Mouse (Mus musculus): ENCODE data around the gene Oasl1. TPM values are rescaled to one million over a fixed set of nuclear protein-coding genes. Genes with fewer than 3 reads are reported as not detected.
A peak's percentile ranks its signal among the peaks of the same experiment; 100 is the strongest.

Gene Oasl1
- polyA plus RNA-seq, 2 experiments = 0.39 to 0.59 TPM

DNA sequence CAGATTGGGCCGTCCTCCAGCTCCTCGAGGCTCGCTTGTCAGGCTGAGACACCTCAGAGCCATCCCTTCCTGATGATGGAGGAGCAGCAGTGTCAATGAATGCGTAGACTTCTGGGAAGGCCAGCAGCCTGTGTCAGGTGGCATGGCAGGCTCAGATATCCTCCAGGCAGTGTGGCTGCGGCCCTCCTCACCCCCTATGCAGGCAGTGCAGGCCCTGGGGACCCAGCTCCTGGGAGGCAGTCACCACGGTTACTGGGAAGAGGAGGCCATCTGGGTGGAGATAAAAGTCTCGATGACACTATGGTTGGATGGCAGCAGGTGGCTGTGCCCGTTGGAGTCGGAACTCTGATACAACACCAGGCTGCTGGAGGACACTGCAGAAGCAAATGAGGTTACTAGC, 26.8 kb downstream of the Oasl1 start:
- no peak overlapping the region for H3K27ac ChIP-seq (replicated peaks; ENCODE audit: low read depth, low read length)
- 0 out of 2 replicates have a peak, but pooled peaks cover 3% of the 10 kb centered on the region for H3K4me1 ChIP-seq (ENCODE audit: control insufficient read depth, insufficient read depth, low read length)
- no peaks in the 10 kb centered on the region for H3K9me3 ChIP-seq (ENCODE audit: control insufficient read depth, low read length)
- WGBS = 84% methylated on average over 7 of the region's 9 CpGs
- H3K9ac ChIP-seq (ENCODE audit: low read depth, low read length, severe bottlenecking) = no peak overlapping the region
- H3K27me3 ChIP-seq (ENCODE audit: control insufficient read depth, insufficient read depth, low read length) = no peaks in the 10 kb centered on the region
- no peak for TF ChIP-seq POLR2A (IDR thresholded peaks at IDR 0.05; ENCODE audit: borderline replicate concordance, extremely low read depth, insufficient read depth, insufficient read length)
- ATAC-seq (ENCODE audit: low FRiP score, low read depth) = peak; percentile 7; the same call in 1 of the 2 replicates
- H3K4me2 ChIP-seq (replicated peaks; ENCODE audit: low read depth, low read length, severe bottlenecking) = no peak overlapping the region
- H3K4me3 ChIP-seq (replicated peaks; ENCODE audit: low read length) = no peak overlapping the region
- H3K36me3 ChIP-seq (ENCODE audit: control insufficient read depth, insufficient read depth, low read length) = peaks cover 51% of the 10 kb centered on the region
- no peak for DNase-seq (ENCODE audit: low spot score)

DNA sequence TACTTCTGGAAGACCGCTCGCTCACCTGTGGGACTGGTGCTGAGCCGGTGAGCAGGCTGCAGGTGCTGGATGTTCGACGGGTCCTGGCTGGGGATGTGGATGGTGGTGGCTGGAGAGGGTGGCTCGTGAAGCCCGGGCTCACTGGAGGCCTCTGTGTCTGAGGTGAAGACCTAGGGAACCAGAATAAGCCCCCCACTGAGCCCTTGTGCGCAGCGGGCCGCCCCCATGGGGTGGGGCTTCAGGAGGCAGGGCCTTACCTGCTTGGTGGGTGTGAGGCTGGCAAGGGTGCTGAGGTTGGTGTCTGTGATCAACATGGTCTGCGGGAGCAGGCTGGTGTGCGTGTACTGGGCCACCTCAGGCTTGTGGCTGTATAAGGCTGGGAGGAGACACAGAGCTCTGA, 27.6 kb downstream of the Oasl1 start:
- H3K9me3 ChIP-seq (ENCODE audit: control insufficient read depth, low read length) = no peaks in the 10 kb centered on the region
- H3K4me3 ChIP-seq (replicated peaks; ENCODE audit: low read length) = no peak overlapping the region
- no peak for DNase-seq (ENCODE audit: low spot score)
- no peak overlapping the region for H3K4me2 ChIP-seq (replicated peaks; ENCODE audit: low read depth, low read length, severe bottlenecking)
- 0 out of 2 replicates have a peak, but pooled peaks cover 3% of the 10 kb centered on the region for H3K4me1 ChIP-seq (ENCODE audit: control insufficient read depth, insufficient read depth, low read length)
- WGBS = 73% methylated on average over 12 of the region's 12 CpGs
- no peaks in the 10 kb centered on the region for H3K27me3 ChIP-seq (ENCODE audit: control insufficient read depth, insufficient read depth, low read length)
- ATAC-seq (ENCODE audit: low FRiP score, low read depth) = no peak
- H3K36me3 ChIP-seq (ENCODE audit: control insufficient read depth, insufficient read depth, low read length) = peaks cover 45% of the 10 kb centered on the region
- TF ChIP-seq POLR2A (IDR thresholded peaks at IDR 0.05; ENCODE audit: borderline replicate concordance, extremely low read depth, insufficient read depth, insufficient read length) = no peak
- H3K27ac ChIP-seq (replicated peaks; ENCODE audit: low read depth, low read length) = no peak overlapping the region
- H3K9ac ChIP-seq (ENCODE audit: low read depth, low read length, severe bottlenecking) = no peak overlapping the region

DNA sequence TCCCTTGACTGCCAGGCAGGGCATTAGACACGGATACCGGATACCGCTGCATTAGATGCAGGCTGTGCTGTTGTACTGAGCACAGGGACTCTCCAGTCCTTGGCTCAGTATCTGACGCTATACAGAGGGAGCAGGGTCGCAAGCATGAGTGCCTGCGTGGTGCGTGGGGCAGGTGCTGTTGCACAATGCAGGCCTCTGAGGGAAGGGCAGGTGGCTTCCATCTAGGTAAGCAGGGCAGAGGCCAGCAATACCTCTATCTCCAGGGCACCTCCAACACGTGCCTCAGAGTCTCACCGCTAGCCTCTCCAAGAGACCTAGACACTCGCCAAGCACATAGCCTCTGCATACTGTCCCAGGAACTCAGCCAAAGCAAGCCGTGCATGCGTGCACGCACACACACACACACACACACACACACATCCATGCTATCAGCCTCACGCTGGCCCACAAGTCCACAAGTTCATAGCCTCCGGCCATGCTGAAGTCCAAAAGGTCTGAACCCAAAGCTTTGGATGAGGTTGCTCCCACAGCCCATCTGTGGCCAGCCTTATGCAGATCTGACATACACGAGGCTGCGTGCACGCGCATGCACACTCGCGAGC, 28.3 kb downstream of the Oasl1 start:
- WGBS = 81% methylated on average over 21 of the region's 21 CpGs
- Histone ChIP-seq H3K9ac (ENCODE audit: low read depth, low read length, severe bottlenecking) (no peak overlapping the region), H3K4me1 (ENCODE audit: control insufficient read depth, insufficient read depth, low read length) (0 out of 2 replicates have a peak, but pooled peaks cover 3% of the 10 kb centered on the region), H3K9me3 (ENCODE audit: control insufficient read depth, low read length) (no peaks in the 10 kb centered on the region), H3K27me3 (ENCODE audit: control insufficient read depth, insufficient read depth, low read length) (no peaks in the 10 kb centered on the region), H3K27ac (replicated peaks; ENCODE audit: low read depth, low read length) (no peak overlapping the region), H3K36me3 (ENCODE audit: control insufficient read depth, insufficient read depth, low read length) (peaks cover 38% of the 10 kb centered on the region), H3K4me3 (replicated peaks; ENCODE audit: low read length) (no peak overlapping the region), H3K4me2 (replicated peaks; ENCODE audit: low read depth, low read length, severe bottlenecking) (no peak overlapping the region)
- peak; percentile 24; the same call in 1 of the 2 replicates for ATAC-seq (ENCODE audit: low FRiP score, low read depth)
- no peak for TF ChIP-seq POLR2A (IDR thresholded peaks at IDR 0.05; ENCODE audit: borderline replicate concordance, extremely low read depth, insufficient read depth, insufficient read length)
- DNase-seq (ENCODE audit: low spot score) = no peak

DNA sequence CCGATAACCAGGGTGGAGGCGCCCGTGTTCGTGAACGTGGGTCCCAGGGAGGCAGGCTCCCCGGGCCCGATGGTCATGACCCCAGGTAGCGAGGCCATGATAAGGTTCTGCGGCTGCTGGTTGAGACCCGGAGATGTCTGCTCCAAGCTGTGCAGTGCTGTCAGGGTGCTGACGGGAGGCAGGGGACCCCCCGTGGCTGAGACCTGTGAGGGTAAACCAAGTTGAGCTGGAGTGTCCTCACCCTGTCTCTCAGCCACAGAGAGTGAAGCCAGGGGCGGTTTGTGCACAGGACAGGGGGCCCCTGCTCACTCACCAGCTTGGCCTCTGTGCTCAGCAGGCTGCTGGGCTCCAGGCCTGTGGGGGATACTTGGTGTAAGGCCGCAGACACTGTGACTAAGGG, 30.3 kb downstream of the Oasl1 start:
- H3K9me3 ChIP-seq (ENCODE audit: control insufficient read depth, low read length) = no peaks in the 10 kb centered on the region

DNA sequence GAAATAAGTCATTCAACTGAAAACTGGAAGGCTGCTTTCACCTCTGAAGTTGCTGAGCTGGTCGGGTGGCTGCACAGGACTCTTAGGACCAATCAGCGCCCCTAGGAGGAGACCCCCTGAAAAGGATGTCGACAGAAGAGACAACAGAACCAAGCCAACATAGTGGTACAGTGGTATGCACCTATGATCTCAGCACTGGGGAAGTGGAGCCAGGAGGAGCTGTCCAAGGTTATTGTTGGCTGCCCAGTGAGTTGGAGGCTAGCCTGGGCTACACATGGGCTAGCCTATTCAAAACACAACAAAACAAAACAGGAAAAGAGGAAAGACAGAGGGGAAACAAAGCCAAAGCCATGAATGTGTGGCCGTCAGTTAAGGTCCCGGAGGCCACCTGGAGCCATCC, 35.0 kb downstream of the Oasl1 start:
- H3K36me3 ChIP-seq (ENCODE audit: control insufficient read depth, insufficient read depth, low read length) = no peaks in the 10 kb centered on the region
- no peaks in the 10 kb centered on the region for H3K9me3 ChIP-seq (ENCODE audit: control insufficient read depth, low read length)
- no peak overlapping the region for H3K27ac ChIP-seq (replicated peaks; ENCODE audit: low read depth, low read length)
- TF ChIP-seq POLR2A (IDR thresholded peaks at IDR 0.05; ENCODE audit: borderline replicate concordance, extremely low read depth, insufficient read depth, insufficient read length) = no peak
- WGBS = 85% methylated on average over 5 of the region's 5 CpGs
- DNase-seq (ENCODE audit: low spot score) = no peak
- no peaks in the 10 kb centered on the region; the same call in 1 of the 2 replicates for H3K4me1 ChIP-seq (ENCODE audit: control insufficient read depth, insufficient read depth, low read length)
- no peak for ATAC-seq (ENCODE audit: low FRiP score, low read depth)
- no peaks in the 10 kb centered on the region for H3K27me3 ChIP-seq (ENCODE audit: control insufficient read depth, insufficient read depth, low read length)
- no peak overlapping the region for H3K4me3 ChIP-seq (replicated peaks; ENCODE audit: low read length)
- no peak overlapping the region for H3K9ac ChIP-seq (ENCODE audit: low read depth, low read length, severe bottlenecking)
- H3K4me2 ChIP-seq (replicated peaks; ENCODE audit: low read depth, low read length, severe bottlenecking) = no peak overlapping the region

More for the DNA sequence above, 30.3 kb downstream of the Oasl1 start:
- Histone ChIP-seq H3K36me3 (ENCODE audit: control insufficient read depth, insufficient read depth, low read length) (peaks cover 19% of the 10 kb centered on the region), H3K27me3 (ENCODE audit: control insufficient read depth, insufficient read depth, low read length) (no peaks in the 10 kb centered on the region), H3K4me3 (replicated peaks; ENCODE audit: low read length) (no peak overlapping the region), H3K4me2 (replicated peaks; ENCODE audit: low read depth, low read length, severe bottlenecking) (no peak overlapping the region), H3K27ac (replicated peaks; ENCODE audit: low read depth, low read length) (no peak overlapping the region), H3K9ac (ENCODE audit: low read depth, low read length, severe bottlenecking) (no peak overlapping the region), H3K4me1 (ENCODE audit: control insufficient read depth, insufficient read depth, low read length) (0 out of 2 replicates have a peak, but pooled peaks cover 3% of the 10 kb centered on the region)
- no peak for ATAC-seq (ENCODE audit: low FRiP score, low read depth)
- DNase-seq (ENCODE audit: low spot score) = no peak
- WGBS = 85% methylated on average over 14 of the region's 14 CpGs
- no peak for TF ChIP-seq POLR2A (IDR thresholded peaks at IDR 0.05; ENCODE audit: borderline replicate concordance, extremely low read depth, insufficient read depth, insufficient read length)
